Mouse (Mus musculus): ENCODE measurements at regions not wholly inside any gene's neighbourhood (a gene's known extent, or its start where the extent isn't known, plus 50 kb on each side); places are given as distances from the start of the nearest gene placed in this dataset.

- TF ChIP-seq CTCF (IDR thresholded peaks at IDR 0.05; ENCODE audit: borderline replicate concordance, control insufficient read depth, extremely low read depth, insufficient read depth, low read length, poor library complexity) = no peak
- TF ChIP-seq POLR2A (IDR thresholded peaks at IDR 0.05; ENCODE audit: control insufficient read depth, extremely low read depth, insufficient read depth, low read length, poor library complexity) = no peak
Measured at GRCm38 (mm10) chr13:28728768-28729167, 224.7 kb downstream of the Sox4 start.

Measured in thymus, adult 2 months (tissue).